Mouse (Mus musculus) kidney, adult 2 months (tissue): ENCODE data around the gene Il10ra. TPM values are rescaled to one million over a fixed set of nuclear protein-coding genes. Genes with fewer than 3 reads are reported as not detected.

Source experiments
- DNase-seq: peaks from one replicate; pipeline ENCODE4 v3.0.0; 2021
- H3K27ac ChIP-seq: fragments of 200-500 bp; 2 replicates; pipeline ENCODE4 v1.5.1; 2012; ENCODE audit warnings: low read depth, low read length, control low read depth, inconsistent platforms; ENCODE audit not compliant: insufficient read depth
- H3K27me3 ChIP-seq: fragments of 200-500 bp; replicated peaks from 2 replicates; pipeline ENCODE4 v1.6.1; 2012; ENCODE audit warnings: mild to moderate bottlenecking, moderate library complexity, low read length, inconsistent platforms; ENCODE audit not compliant: control insufficient read depth, insufficient read depth
- H3K36me3 ChIP-seq: fragments of 200-500 bp; 2 replicates; pipeline ENCODE4 v1.6.1; 2012; ENCODE audit warnings: mild to moderate bottlenecking, moderate library complexity, low read length, inconsistent platforms; ENCODE audit not compliant: control insufficient read depth, insufficient read depth
- H3K4me1 ChIP-seq: fragments of 200-500 bp; 2 replicates; pipeline ENCODE4 v1.6.1; 2011; ENCODE audit warnings: low read length; ENCODE audit not compliant: control insufficient read depth, insufficient read depth
- H3K4me3 ChIP-seq: fragments of 200-500 bp; 2 replicates; pipeline ENCODE4 v1.5.1; 2011; ENCODE audit warnings: mild to moderate bottlenecking, low read depth, low read length, control low read depth; ENCODE audit not compliant: insufficient read depth
- CTCF ChIP-seq: fragments of 200-500 bp; conservative IDR thresholded peaks from 2 replicates; pipeline ENCODE4 v1.5.1; 2011; ENCODE audit warnings: low read depth, mild to moderate bottlenecking, control low read depth, low read length, moderate library complexity, mixed read lengths; ENCODE audit not compliant: insufficient read depth, insufficient read length
- POLR2A ChIP-seq: fragments of 200-500 bp; IDR thresholded peaks from one replicate; pipeline ENCODE4 v1.6.1; 2011; ENCODE audit warnings: low read depth, low read length, control low read depth
- WGBS: fragments of 180-500 bp; shearing (Covaris S2); methylation state at CpG from one replicate; pipeline ENCODE4 v1.1.7; 2018; 5-methylcytosine and 5-hydroxymethylcytosine counted together
- polyA plus RNA-seq: library from polyadenylated mRNA; depleted of rRNA; stranded (reverse); fragments of >200 nt; gene quantifications from 2 replicates; pipeline ENCODE4 v1.2.3, GENCODE M21; 2012; rRNA removed

Il10ra gene
- polyA plus RNA-seq, result 3.3 and 5.3 TPM in 2 replicates

GRCm38 (mm10) chr9:45268597-45269325, at the start of gene Il10ra:
Il10ra (minus strand) TSS chr9:45269149.
- Histone ChIP-seq H3K27me3 (no peaks in the 10 kb centered on the region), H3K36me3 (no peaks in the 10 kb centered on the region), H3K4me3 (peak within 1 kb of the TSS; percentile 7; the same call in 1 of the 2 replicates), H3K27ac (no peak within 1 kb of the TSS), H3K4me1 (no peaks in the 10 kb centered on the region)
- TF ChIP-seq CTCF (no peak), POLR2A (no peak)
- DNase-seq, result peak; percentile 68
- 6% methylated on average over 36 of the region's 36 CpGs for WGBS

DNA sequence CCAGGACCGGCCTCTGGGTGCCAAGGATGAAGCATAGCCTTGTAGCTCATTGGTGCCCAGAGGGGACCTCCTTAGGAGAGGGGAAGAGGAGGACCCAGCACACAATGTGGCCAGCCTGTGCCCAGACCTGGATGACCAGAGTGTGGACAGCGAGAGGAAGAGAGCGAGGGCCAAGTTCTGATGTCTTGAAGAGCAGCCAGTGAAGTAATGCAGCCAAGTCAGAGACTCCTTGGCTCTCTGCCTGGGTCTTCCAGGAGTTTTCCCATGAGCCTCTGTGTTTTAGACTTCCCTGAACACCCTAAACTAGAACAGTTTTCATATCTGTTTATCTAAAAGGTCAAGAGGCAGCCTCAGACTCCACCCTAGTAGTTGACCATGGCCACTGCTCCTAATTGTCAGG, 48.7 kb upstream of the Il10ra start:
- no peak overlapping the region for H3K27ac ChIP-seq
- peak; percentile 74 for DNase-seq
- H3K27me3 ChIP-seq, result no peaks in the 10 kb centered on the region
- no peak overlapping the region for H3K4me3 ChIP-seq
- H3K36me3 ChIP-seq, result no peaks in the 10 kb centered on the region
- no peak for TF ChIP-seq POLR2A
- no peak for TF ChIP-seq CTCF
- 50% methylated on average over 3 of the region's 3 CpGs for WGBS
- no peaks in the 10 kb centered on the region for H3K4me1 ChIP-seq

- H3K4me1 ChIP-seq, result no peaks in the 10 kb centered on the region
Observed at GRCm38 (mm10) chr9:45313913-45314312, 45.0 kb upstream of the Il10ra start.

DNA sequence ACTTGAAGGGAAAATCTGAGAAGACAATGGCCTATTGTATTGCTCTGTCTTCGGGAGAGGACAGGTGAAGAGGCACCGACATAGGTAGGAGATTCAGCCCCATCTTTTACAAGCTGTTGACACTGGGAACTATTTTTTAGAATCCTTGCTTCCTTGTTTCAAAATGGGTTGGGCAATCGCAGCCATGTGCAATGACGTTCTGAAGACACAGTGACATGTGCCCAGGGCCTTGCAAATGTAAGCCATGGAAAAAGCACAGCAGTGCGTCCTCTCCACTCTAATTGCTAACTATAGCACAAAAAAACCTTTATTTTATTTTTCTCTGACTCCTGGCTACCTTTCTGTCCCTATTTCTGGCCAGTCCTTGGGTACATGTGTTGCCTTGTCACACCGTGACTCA, 42.9 kb upstream of the Il10ra start:
- H3K4me1 ChIP-seq, result no peaks in the 10 kb centered on the region
- TF ChIP-seq POLR2A, result no peak
- no peak overlapping the region for H3K4me3 ChIP-seq
- H3K36me3 ChIP-seq, result no peaks in the 10 kb centered on the region
- WGBS, result 88% methylated on average over 6 of the region's 6 CpGs
- H3K27ac ChIP-seq, result no peak overlapping the region
- DNase-seq, result no peak
- no peaks in the 10 kb centered on the region for H3K27me3 ChIP-seq

More at GRCm38 (mm10) chr9:45313913-45314312, 45.0 kb upstream of the Il10ra start:
- TF ChIP-seq CTCF (no peak), POLR2A (no peak)
- Histone ChIP-seq H3K27me3 (no peaks in the 10 kb centered on the region), H3K36me3 (no peaks in the 10 kb centered on the region), H3K27ac (no peak overlapping the region), H3K4me3 (no peak overlapping the region)
- no peak for DNase-seq
- 75% methylated on average over 3 of the region's 3 CpGs for WGBS

DNA sequence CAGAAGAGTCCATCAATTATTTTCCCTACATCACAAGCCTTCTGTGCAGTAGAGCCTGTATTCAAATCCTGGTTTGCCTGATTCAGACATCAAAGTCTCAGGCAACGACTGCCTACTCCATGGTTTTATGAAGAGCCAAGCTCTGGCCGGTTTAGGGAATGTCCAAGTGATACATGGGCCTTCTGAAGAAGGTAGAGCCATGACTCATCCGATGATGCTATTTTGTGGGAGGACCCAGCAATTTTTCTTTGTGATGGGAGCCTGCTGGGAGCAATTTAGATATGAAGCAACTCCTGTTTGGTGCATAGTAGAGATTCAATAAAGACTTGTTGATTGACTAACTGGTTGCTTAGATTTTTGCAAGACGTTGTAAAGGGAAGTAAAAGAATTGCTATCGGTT, 39.6 kb upstream of the Il10ra start:
- TF ChIP-seq CTCF (no peak), POLR2A (no peak)
- H3K36me3 ChIP-seq, result no peaks in the 10 kb centered on the region
- H3K4me1 ChIP-seq, result no peaks in the 10 kb centered on the region
- H3K4me3 ChIP-seq, result no peak overlapping the region
- no peak overlapping the region for H3K27ac ChIP-seq
- no peak for DNase-seq
- WGBS, result 86% methylated on average over 5 of the region's 5 CpGs
- H3K27me3 ChIP-seq, result no peaks in the 10 kb centered on the region

- Histone ChIP-seq H3K36me3 (no peaks in the 10 kb centered on the region), H3K27me3 (no peaks in the 10 kb centered on the region), H3K4me3 (no peak overlapping the region), H3K4me1 (no peaks in the 10 kb centered on the region), H3K27ac (no peak overlapping the region)
- no peak for DNase-seq
- WGBS, result 89% methylated on average over 12 of the region's 12 CpGs
- no peak for TF ChIP-seq POLR2A
- TF ChIP-seq CTCF, result no peak
Observed at GRCm38 (mm10) chr9:45306746-45307410, 37.9 kb upstream of the Il10ra start.

DNA sequence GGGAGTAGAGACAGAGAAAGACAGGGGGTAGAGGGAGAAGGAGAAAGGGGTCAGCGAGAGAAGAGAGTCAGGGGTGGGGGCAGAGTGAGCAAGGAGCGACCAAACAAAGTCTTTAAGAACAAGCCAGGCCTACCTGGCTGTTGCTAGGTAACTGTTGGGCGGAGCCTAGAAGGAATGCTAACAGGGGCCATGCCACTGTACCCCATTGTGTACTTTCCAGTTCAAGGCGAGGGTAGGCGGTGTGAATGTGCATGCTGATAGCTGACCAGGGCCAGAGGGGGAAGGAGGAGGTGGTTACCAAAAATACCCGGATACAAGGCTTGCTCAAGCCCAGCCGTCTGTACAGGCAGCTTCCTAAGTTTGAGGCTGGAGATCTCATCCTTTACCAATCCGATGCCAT, 32.8 kb upstream of the Il10ra start:
- no peak overlapping the region for H3K27ac ChIP-seq
- DNase-seq, result no peak
- TF ChIP-seq CTCF (no peak), POLR2A (no peak)
- H3K4me1 ChIP-seq, result peaks cover 5% of the 10 kb centered on the region; the same call in 1 of the 2 replicates
- no peak overlapping the region for H3K4me3 ChIP-seq
- WGBS, result 91% methylated on average over 8 of the region's 8 CpGs
- H3K27me3 ChIP-seq, result no peaks in the 10 kb centered on the region
- no peaks in the 10 kb centered on the region for H3K36me3 ChIP-seq
